In genomic region chr1:62747421-62748111, GRCm38 (mm10) we compare ENCODE assay signal across 17 mouse cellular contexts. TPM values are rescaled to one million over a fixed set of nuclear protein-coding genes. Genes with fewer than 3 reads are reported as not detected.
A peak's percentile ranks its signal among the peaks of the same experiment; 100 is the strongest.
DNase-seq lines count a peak whose midpoint lies in the region; ATAC-seq and TF ChIP-seq lines count a peak whose summit lies in the region.
"Had no signal": no experiment of that assay in that cellular context is flagged by ENCODE, and none has a peak within 500 bp of the region (broad histone marks: within the 10 kb centered on the region; RNA-seq: fewer than 3 reads in every experiment).

No protein-coding gene starts in this region.

- intact Hi-C loops in heart, postnatal 25 days (cut with DNase I) = no loop called here

- H3K4me3 ChIP-seq in heart, embryonic 10.5 days = no peak overlapping the region
- no peak overlapping the region for H3K4me3 ChIP-seq in intestine, embryonic 15.5 days (replicated peaks)
- H3K4me3 ChIP-seq in midbrain, postnatal 0 days (ENCODE audit: low read depth, low read length) = no peak overlapping the region
- H3K4me3 ChIP-seq: heart, embryonic 15.5 days; limb, embryonic 12.5 days; myocyte had no signal

- TF ChIP-seq CTCF in midbrain, postnatal 0 days (IDR thresholded peaks at IDR 0.05) = no peak

- H3K36me3 ChIP-seq in heart, embryonic 10.5 days = peaks cover 36% of the 10 kb centered on the region
- 0 out of 2 replicates have a peak, but pooled peaks cover 6% of the 10 kb centered on the region for H3K36me3 ChIP-seq in intestine, embryonic 15.5 days
- H3K36me3 ChIP-seq in midbrain, postnatal 0 days (ENCODE audit: insufficient read depth, low read length) = peaks cover 20% of the 10 kb centered on the region; the same call in 1 of the 2 replicates
- H3K36me3 ChIP-seq: G1E; heart, embryonic 15.5 days had no signal

- no peaks in the 10 kb centered on the region for H3K9me3 ChIP-seq in heart, embryonic 10.5 days
- H3K9me3 ChIP-seq in intestine, embryonic 15.5 days = no peaks in the 10 kb centered on the region
- H3K9me3 ChIP-seq in midbrain, postnatal 0 days (ENCODE audit: low read length) = no peaks in the 10 kb centered on the region
- H3K9me3 ChIP-seq: G1E; heart, embryonic 15.5 days; limb, embryonic 12.5 days had no signal

- H3K27me3 ChIP-seq in heart, embryonic 10.5 days (ENCODE audit: insufficient read depth, poor library complexity, severe bottlenecking) = no peaks in the 10 kb centered on the region
- no peaks in the 10 kb centered on the region for H3K27me3 ChIP-seq in intestine, embryonic 15.5 days (replicated peaks)
- H3K27me3 ChIP-seq in midbrain, postnatal 0 days (ENCODE audit: insufficient read depth, low read length) = no peaks in the 10 kb centered on the region
- H3K27me3 ChIP-seq: heart, embryonic 15.5 days; limb, embryonic 12.5 days had no signal

- H3K4me2 ChIP-seq in intestine, embryonic 15.5 days (replicated peaks) = no peak overlapping the region
- H3K4me2 ChIP-seq in midbrain, postnatal 0 days (ENCODE audit: low read depth, low read length, poor library complexity, severe bottlenecking) = no peak overlapping the region
- H3K4me2 ChIP-seq: heart, embryonic 15.5 days; limb, embryonic 12.5 days had no signal

- H3K4me1 ChIP-seq in heart, embryonic 10.5 days = peaks cover 24% of the 10 kb centered on the region
- H3K4me1 ChIP-seq in intestine, embryonic 15.5 days (replicated peaks) = 0 out of 2 replicates have a peak, but pooled peaks cover 12% of the 10 kb centered on the region
- peaks cover 8% of the 10 kb centered on the region; the same call in 1 of the 2 replicates for H3K4me1 ChIP-seq in midbrain, postnatal 0 days (ENCODE audit: insufficient read depth, low read length)

- H3K9ac ChIP-seq in intestine, embryonic 15.5 days = no peak overlapping the region
- no peak overlapping the region for H3K9ac ChIP-seq in midbrain, postnatal 0 days (replicated peaks; ENCODE audit: low read length, poor library complexity, severe bottlenecking)
- H3K9ac ChIP-seq: heart, embryonic 15.5 days; limb, embryonic 12.5 days had no signal

- peak; percentile 25 for DNase-seq in adrenal gland, postnatal 14 days
- DNase-seq in adrenal gland, postnatal 25 days = no peak
- peak; percentile 66 to 82 for DNase-seq in heart, adult 9 months (ENCODE audit: low spot score in 2 of 2)
- DNase-seq in heart, embryonic 10.5 days (ENCODE audit: low spot score) = no peak
- peak; percentile 85 for DNase-seq in 3T3-L1 (ENCODE audit: low read depth, low spot score)
- peak; percentile 36 for DNase-seq in heart, postnatal 25 days (ENCODE audit: low spot score)
- no peak for DNase-seq in midbrain, postnatal 0 days (ENCODE audit: low spot score)
- DNase-seq: B cell, adult 2 months; cerebellum, adult 11-12 months; lung, adult 2 months; right cerebral cortex, postnatal 25 days had no signal

- H3K27ac ChIP-seq in heart, embryonic 10.5 days = no peak overlapping the region
- no peak overlapping the region for H3K27ac ChIP-seq in intestine, embryonic 15.5 days
- no peak overlapping the region for H3K27ac ChIP-seq in midbrain, postnatal 0 days (ENCODE audit: low read depth, low read length)
- H3K27ac ChIP-seq: heart, embryonic 15.5 days; limb, embryonic 12.5 days had no signal

- ATAC-seq in intestine, embryonic 15.5 days = no peak
- ATAC-seq in midbrain, postnatal 0 days (ENCODE audit: low FRiP score) = no peak
- ATAC-seq: inflammation-experienced regulatory T-cells, adult 6 months had no signal

- WGBS in heart, embryonic 10.5 days = 47% methylated on average over 10 of the region's 10 CpGs
- 67% methylated on average over 10 of the region's 10 CpGs for WGBS in intestine, embryonic 15.5 days
- WGBS in midbrain, postnatal 0 days = 72% methylated on average over 10 of the region's 10 CpGs

RNA-seq across cellular contexts. Expression of gene Nrp2, which starts 44.5 kb away (rescaled TPM):
- total RNA-seq in adrenal gland, postnatal 14 days (2021) = 43.7 and 46.6 TPM in 2 replicates
- 38.3 and 44.1 TPM in 2 replicates for total RNA-seq in adrenal gland, postnatal 25 days (2021)
- 7.0 and 18.0 TPM in 2 replicates for polyA plus RNA-seq in heart, embryonic 10.5 days (2016; fragmentation: Nextera tagmentation; extraction: Ambion mirVana)
- 10 to 100 TPM; 27.6 to 33.6 TPM for total RNA-seq in heart, postnatal 25 days (2021)
- 28.3 and 31.1 TPM in 2 replicates for polyA plus RNA-seq in intestine, embryonic 15.5 days (2015; fragmentation: Nextera tagmentation; extraction: Ambion mirVana)
- 56.7 and 60.1 TPM in 2 replicates for total RNA-seq in midbrain, postnatal 0 days (2014; rRNA removed)
- 14.0 and 17.1 TPM in 2 replicates for polyA plus RNA-seq in midbrain, postnatal 0 days (2015; fragmentation: Nextera tagmentation; extraction: Ambion mirVana)

Comparison
In these comparisons a context has a peak if more than half of its experiments do, and no peak if none do; other contexts are left out.
1. DNase-seq: peak in adrenal gland, postnatal 14 days (single experiment), heart, adult 9 months (2 of 2), 3T3-L1 (single experiment) and heart, postnatal 25 days (single experiment); none in adrenal gland, postnatal 25 days (single experiment), heart, embryonic 10.5 days (single experiment) and midbrain, postnatal 0 days (single experiment).